Mouse (Mus musculus): ENCODE measurements around the gene Insr. TPM values are rescaled to one million over a fixed set of nuclear protein-coding genes. Genes with fewer than 3 reads are reported as not detected.
"Not testable (repeated sequence)": the region's sequence is repeated elsewhere in the genome, so short reads cannot be mapped to it uniquely, and the experiment has no call there.

Gene Insr
- polyA plus RNA-seq, 1 experiment from 2014 or later, result 26.4 TPM

GRCm38 (mm10) chr8:3204758-3205443, 74.5 kb downstream of the Insr start:
- Histone ChIP-seq H3K27me3 (ENCODE audit: poor library complexity, severe bottlenecking) (no peaks in the 10 kb centered on the region), H3K4me3 (no peak overlapping the region), H3K9me3 (no peaks in the 10 kb centered on the region), H3K27ac (no peak overlapping the region), H3K4me1 (no peaks in the 10 kb centered on the region), H3K36me3 (replicated peaks) (peaks cover 59% of the 10 kb centered on the region)
- WGBS, result 88% methylated on average over 3 of the region's 3 CpGs
- DNase-seq (ENCODE audit: extremely low spot score, low spot score), result no peak

DNA sequence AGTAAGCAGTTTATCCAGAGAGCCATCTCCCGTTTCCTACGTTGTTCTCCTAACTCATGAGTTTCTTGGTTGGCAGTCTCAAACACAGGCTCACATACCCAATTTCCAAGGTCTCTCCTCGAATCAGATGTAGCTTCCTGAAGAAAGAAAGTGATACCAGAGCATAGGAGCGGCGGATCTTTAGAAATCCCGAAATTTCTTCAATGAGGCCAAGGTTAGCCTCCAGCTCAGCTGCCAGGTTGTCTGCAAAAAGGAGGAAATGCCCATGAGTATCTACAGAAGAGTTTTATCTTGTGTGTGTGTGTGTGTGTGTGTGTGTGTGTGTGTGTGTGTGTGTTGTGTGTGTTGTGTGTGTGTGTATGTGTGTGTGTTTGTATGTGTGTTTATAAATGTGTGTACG, 76.6 kb downstream of the Insr start:
- 95% methylated on average over 7 of the region's 7 CpGs for WGBS
- H3K36me3 ChIP-seq (replicated peaks), result peaks cover 61% of the 10 kb centered on the region
- H3K4me1 ChIP-seq, result no peaks in the 10 kb centered on the region
- no peaks in the 10 kb centered on the region for H3K9me3 ChIP-seq
- no peak overlapping the region for H3K27ac ChIP-seq
- no peak overlapping the region for H3K4me3 ChIP-seq
- DNase-seq (ENCODE audit: extremely low spot score, low spot score), result no peak
- H3K27me3 ChIP-seq (ENCODE audit: poor library complexity, severe bottlenecking), result no peaks in the 10 kb centered on the region

- H3K27ac ChIP-seq; DNase-seq (ENCODE audit: extremely low spot score, low spot score); H3K4me1 ChIP-seq; H3K4me3 ChIP-seq; H3K27me3 ChIP-seq (ENCODE audit: poor library complexity, severe bottlenecking); H3K9me3 ChIP-seq: not testable (repeated sequence)
- H3K36me3 ChIP-seq (replicated peaks), result peaks cover 77% of the 10 kb centered on the region
Measured at GRCm38 (mm10) chr8:3194297-3194696, 85.1 kb downstream of the Insr start.

- H3K27me3 ChIP-seq (ENCODE audit: poor library complexity, severe bottlenecking), result no peaks in the 10 kb centered on the region
- no peaks in the 10 kb centered on the region for H3K4me1 ChIP-seq
- peaks cover 88% of the 10 kb centered on the region for H3K36me3 ChIP-seq (replicated peaks)
- no peak for DNase-seq (ENCODE audit: extremely low spot score, low spot score)
- no peak overlapping the region for H3K4me3 ChIP-seq
- H3K27ac ChIP-seq, result no peak overlapping the region
- H3K9me3 ChIP-seq, result peaks cover 4% of the 10 kb centered on the region; the same call in 1 of the 2 replicates
Measured at GRCm38 (mm10) chr8:3191006-3191405, 88.4 kb downstream of the Insr start.

DNA sequence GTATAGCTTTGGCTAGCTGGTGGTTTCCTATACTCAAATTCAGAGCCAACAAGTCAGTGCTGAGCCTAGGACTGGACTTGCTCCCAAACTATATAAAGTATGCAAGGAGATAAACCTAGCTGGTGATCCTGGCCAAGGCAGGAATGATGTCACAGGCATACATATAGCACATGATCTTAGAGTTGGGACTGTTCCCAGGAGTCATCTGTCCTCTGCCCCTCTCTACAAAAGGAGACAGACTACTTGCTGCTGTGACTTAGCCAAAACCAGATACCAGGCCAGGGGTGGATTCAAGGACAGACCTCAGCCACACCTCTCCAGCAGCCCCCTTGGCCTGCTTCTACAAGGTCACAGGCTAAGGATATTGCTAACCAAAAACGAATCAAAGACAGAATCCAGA, 92.0 kb downstream of the Insr start:
- H3K36me3 ChIP-seq (replicated peaks), result peaks cover 84% of the 10 kb centered on the region
- no peak overlapping the region for H3K27ac ChIP-seq
- DNase-seq (ENCODE audit: extremely low spot score, low spot score), result no peak
- no peaks in the 10 kb centered on the region for H3K9me3 ChIP-seq
- no peak overlapping the region for H3K4me3 ChIP-seq
- WGBS, result 88% methylated on average over 1 of the region's 1 CpGs
- H3K27me3 ChIP-seq (ENCODE audit: poor library complexity, severe bottlenecking), result no peaks in the 10 kb centered on the region
- no peaks in the 10 kb centered on the region for H3K4me1 ChIP-seq

GRCm38 (mm10) chr8:3179930-3180329, 99.5 kb downstream of the Insr start:
- Histone ChIP-seq H3K9me3 (peaks cover 12% of the 10 kb centered on the region; the same call in 1 of the 2 replicates), H3K27me3 (ENCODE audit: poor library complexity, severe bottlenecking) (no peaks in the 10 kb centered on the region), H3K4me1 (no peaks in the 10 kb centered on the region), H3K27ac (no peak overlapping the region), H3K36me3 (replicated peaks) (peaks cover 50% of the 10 kb centered on the region), H3K4me3 (no peak overlapping the region)
- 67% methylated on average over 1 of the region's 1 CpGs for WGBS
- no peak for DNase-seq (ENCODE audit: extremely low spot score, low spot score)

DNA sequence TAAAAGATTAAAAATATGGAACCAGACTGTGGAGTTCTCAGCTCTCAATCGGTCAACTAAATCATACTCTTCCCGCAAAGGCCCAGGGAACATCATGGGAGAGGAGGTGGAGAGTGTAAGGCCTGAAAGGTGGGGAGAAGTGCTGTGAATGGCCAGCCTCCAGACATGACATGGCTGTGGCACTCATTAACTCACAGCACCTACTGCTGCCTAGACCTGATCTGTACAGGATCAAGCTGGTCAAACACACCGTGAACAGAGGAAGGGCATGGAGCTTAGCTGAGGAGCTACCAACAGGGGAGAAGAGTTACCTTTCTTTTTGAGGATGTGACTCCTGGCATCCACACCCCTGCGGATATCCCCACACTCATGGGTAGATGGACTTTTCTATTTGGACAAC, 102.0 kb downstream of the Insr start:
- no peak for DNase-seq (ENCODE audit: extremely low spot score, low spot score)
- Histone ChIP-seq H3K27ac (no peak overlapping the region), H3K36me3 (replicated peaks) (peaks cover 48% of the 10 kb centered on the region), H3K27me3 (ENCODE audit: poor library complexity, severe bottlenecking) (no peaks in the 10 kb centered on the region), H3K9me3 (peaks cover 12% of the 10 kb centered on the region; the same call in 1 of the 2 replicates), H3K4me3 (no peak overlapping the region), H3K4me1 (no peaks in the 10 kb centered on the region)
- WGBS, result 95% methylated on average over 4 of the region's 4 CpGs

DNA sequence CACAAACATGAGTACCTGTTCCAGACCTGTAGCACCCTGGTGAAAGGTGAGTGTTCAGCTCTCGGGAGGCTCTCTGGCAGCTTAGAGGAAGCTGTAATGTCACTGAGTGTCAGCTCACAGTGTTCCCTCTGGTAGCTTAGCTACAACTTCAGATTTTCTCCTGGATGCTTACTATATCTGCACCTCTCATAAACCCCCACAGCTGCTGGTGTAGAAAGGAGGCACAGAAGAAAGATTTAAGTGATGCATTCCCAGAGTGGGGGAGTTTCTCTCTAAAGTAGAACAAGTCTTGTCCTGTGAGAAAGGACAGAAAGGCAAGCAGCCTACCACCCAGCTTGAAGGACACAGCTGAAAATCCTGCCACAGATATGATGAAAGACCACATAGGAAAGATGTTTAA, 107.2 kb downstream of the Insr start:
- peaks cover 12% of the 10 kb centered on the region; the same call in 1 of the 2 replicates for H3K9me3 ChIP-seq
- no peaks in the 10 kb centered on the region for H3K27me3 ChIP-seq (ENCODE audit: poor library complexity, severe bottlenecking)
- no peak overlapping the region for H3K4me3 ChIP-seq
- no peak overlapping the region for H3K27ac ChIP-seq
- no peaks in the 10 kb centered on the region for H3K4me1 ChIP-seq
- DNase-seq (ENCODE audit: extremely low spot score, low spot score), result no peak
- H3K36me3 ChIP-seq (replicated peaks), result peaks cover 76% of the 10 kb centered on the region
- WGBS, result 83% methylated on average over 1 of the region's 1 CpGs

DNA sequence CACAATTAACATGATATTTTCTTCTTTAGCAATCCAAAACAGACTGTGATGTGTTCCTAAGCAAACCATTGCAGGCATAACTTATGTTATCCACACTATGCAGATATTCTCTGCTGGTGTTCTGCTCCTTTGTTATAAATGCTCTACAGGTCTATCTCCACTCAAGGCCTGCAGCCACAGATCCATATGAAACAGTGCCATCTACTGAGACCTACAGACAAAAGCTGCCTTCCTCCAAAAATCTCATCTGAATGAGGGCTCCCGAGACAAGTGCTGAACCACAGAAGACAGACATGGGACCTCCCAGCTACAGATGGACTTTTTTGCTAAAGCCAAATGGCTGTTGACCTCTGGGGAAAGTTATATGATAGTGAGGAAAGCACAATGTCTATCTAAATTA, 132.9 kb downstream of the Insr start:
- Histone ChIP-seq H3K27me3 (ENCODE audit: poor library complexity, severe bottlenecking) (no peaks in the 10 kb centered on the region), H3K36me3 (replicated peaks) (no peaks in the 10 kb centered on the region), H3K27ac (no peak overlapping the region), H3K9me3 (peaks cover 28% of the 10 kb centered on the region), H3K4me1 (no peaks in the 10 kb centered on the region), H3K4me3 (no peak overlapping the region)
- DNase-seq (ENCODE audit: extremely low spot score, low spot score), result no peak
- 88% methylated on average over 1 of the region's 1 CpGs for WGBS

DNA sequence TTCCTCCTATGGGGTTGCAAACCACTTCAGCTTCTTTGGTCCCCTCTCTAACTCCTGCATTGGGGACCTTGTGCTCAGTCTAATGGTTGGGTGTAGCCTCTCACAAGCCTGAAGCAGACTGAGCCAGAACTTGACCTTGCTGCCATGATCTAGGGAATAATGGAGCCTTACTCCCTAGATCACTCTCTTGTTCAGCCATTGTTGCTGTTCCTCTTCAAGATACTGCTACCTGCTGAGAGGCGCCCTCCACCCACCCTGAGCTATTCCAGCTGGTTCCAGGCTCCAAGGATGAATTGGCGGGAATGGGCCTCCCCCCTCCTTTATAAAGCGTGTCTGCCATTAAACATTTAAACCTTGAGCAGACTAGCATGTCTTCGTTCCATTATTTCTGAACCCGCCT, 179.0 kb downstream of the Insr start:
- not testable (repeated sequence) for H3K4me1 ChIP-seq; H3K36me3 ChIP-seq (replicated peaks); H3K27ac ChIP-seq; H3K4me3 ChIP-seq; H3K27me3 ChIP-seq (ENCODE audit: poor library complexity, severe bottlenecking); DNase-seq (ENCODE audit: extremely low spot score, low spot score)
- H3K9me3 ChIP-seq, result peaks cover 31% of the 10 kb centered on the region
- WGBS, result 75% methylated on average over 5 of the region's 5 CpGs

Small RNA genes lying within 50 kb of the gene (microRNA-seq; reads per million reads assigned to microRNA genes)
- not detected for gene Gm25775

Other genes starting within 250 kb of the Insr start
- gene A430078G23Rik, start 73.8 kb upstream of the Insr start, polyA plus RNA-seq (2016; fragmentation: Nextera tagmentation; extraction: Ambion mirVana), result not detected in 2 replicates
- 9.7 and 11.4 TPM in 2 replicates for gene Arhgef18, start 113.4 kb upstream of the Insr start, polyA plus RNA-seq (2016; fragmentation: Nextera tagmentation; extraction: Ambion mirVana)
- 4.5 and 5.8 TPM in 2 replicates for gene Pex11g, start 188.1 kb upstream of the Insr start, polyA plus RNA-seq (2016; fragmentation: Nextera tagmentation; extraction: Ambion mirVana)
- gene Tex45, start 191.2 kb upstream of the Insr start, polyA plus RNA-seq (2016; fragmentation: Nextera tagmentation; extraction: Ambion mirVana), result not detected in 2 replicates
- gene Zfp358, start 213.5 kb upstream of the Insr start, polyA plus RNA-seq (2016; fragmentation: Nextera tagmentation; extraction: Ambion mirVana), result 61.6 and 64.8 TPM in 2 replicates
- 56.9 and 59.3 TPM in 2 replicates for gene Mcoln1, start 220.8 kb upstream of the Insr start, polyA plus RNA-seq (2016; fragmentation: Nextera tagmentation; extraction: Ambion mirVana)
- gene Pnpla6, start 235.8 kb upstream of the Insr start, polyA plus RNA-seq (2016; fragmentation: Nextera tagmentation; extraction: Ambion mirVana), result 21.2 and 22.1 TPM in 2 replicates

Data from forebrain, embryonic 10.5 days (tissue).